Mouse (Mus musculus): ENCODE results near the gene Pnrc2.
A peak's percentile ranks its signal among the peaks of the same experiment; 100 is the strongest.

Gene Pnrc2

GRCm38 (mm10) chr4:135873526-135874202 is at the start of gene Pnrc2:
TSS of gene Pnrc2 (minus strand) at chr4:135873850.
- peak; percentile 93 for DNase-seq (ENCODE audit: low spot score)

- DNase-seq (ENCODE audit: low spot score) = no peak
These were observed 48.5 kb upstream of the Pnrc2 start for GRCm38 (mm10) chr4:135922190-135922589.

GRCm38 (mm10) chr4:135921257-135922120 is 47.8 kb upstream of the Pnrc2 start:
- DNase-seq (ENCODE audit: low spot score) = peak; percentile 48

- DNase-seq (ENCODE audit: low spot score) = peak; percentile 99
These were observed 46.9 kb upstream of the Pnrc2 start, which contains the start of gene Fuca1 for GRCm38 (mm10) chr4:135920304-135921241. TSS of gene Fuca1 (plus strand) at chr4:135920735.

GRCm38 (mm10) chr4:135919280-135919639 is 45.6 kb upstream of the Pnrc2 start:
- no peak for DNase-seq (ENCODE audit: low spot score)

- no peak for DNase-seq (ENCODE audit: low spot score)
These were observed 45.1 kb upstream of the Pnrc2 start for GRCm38 (mm10) chr4:135918635-135919279.

GRCm38 (mm10) chr4:135913433-135913832 is 39.8 kb upstream of the Pnrc2 start:
- no peak for DNase-seq (ENCODE audit: low spot score)

- DNase-seq (ENCODE audit: low spot score) = peak; percentile 56
These were observed 39.2 kb upstream of the Pnrc2 start for GRCm38 (mm10) chr4:135912835-135913234.

GRCm38 (mm10) chr4:135912164-135912563 is 38.5 kb upstream of the Pnrc2 start:
- DNase-seq (ENCODE audit: low spot score) = no peak

GRCm38 (mm10) chr4:135911531-135911930 is 37.9 kb upstream of the Pnrc2 start:
- no peak for DNase-seq (ENCODE audit: low spot score)

GRCm38 (mm10) chr4:135909326-135910066 is 35.8 kb upstream of the Pnrc2 start:
- DNase-seq (ENCODE audit: low spot score) = no peak

GRCm38 (mm10) chr4:135906633-135907032 is 33.0 kb upstream of the Pnrc2 start:
- no peak for DNase-seq (ENCODE audit: low spot score)

GRCm38 (mm10) chr4:135904810-135905209 is 31.2 kb upstream of the Pnrc2 start:
- DNase-seq (ENCODE audit: low spot score) = no peak

- no peak for DNase-seq (ENCODE audit: low spot score)
These were observed 29.1 kb upstream of the Pnrc2 start for GRCm38 (mm10) chr4:135902606-135903242.

GRCm38 (mm10) chr4:135900008-135900407 is 26.4 kb upstream of the Pnrc2 start:
- no peak for DNase-seq (ENCODE audit: low spot score)

GRCm38 (mm10) chr4:135899050-135899448 is 25.4 kb upstream of the Pnrc2 start:
- DNase-seq (ENCODE audit: low spot score) = no peak

- DNase-seq (ENCODE audit: low spot score) = no peak
These were observed 24.9 kb upstream of the Pnrc2 start for GRCm38 (mm10) chr4:135898380-135899049.

- DNase-seq (ENCODE audit: low spot score) = no peak
These were observed 22.5 kb upstream of the Pnrc2 start for GRCm38 (mm10) chr4:135896157-135896556.

GRCm38 (mm10) chr4:135895071-135895571 is 21.5 kb upstream of the Pnrc2 start, which contains the start of gene Cnr2:
TSS of gene Cnr2 (plus strand) at chr4:135895394.
- DNase-seq (ENCODE audit: low spot score) = no peak
